Mouse (Mus musculus) midbrain, embryonic 13.5 days (tissue): ENCODE data around the gene Zfp275. TPM values are rescaled to one million over a fixed set of nuclear protein-coding genes. Genes with fewer than 3 reads are reported as not detected.
A peak's percentile ranks its signal among the peaks of the same experiment; 100 is the strongest.
"Not testable (repeated sequence)": the region's sequence is repeated elsewhere in the genome, so short reads cannot be mapped to it uniquely, and the experiment has no call there.

Source experiments
- ATAC-seq: fragments of 200-750 bp; cut with Nextera tagmentation; 2 replicates; pipeline ENCODE4 v1.8.0; 2017; ENCODE audit warnings: mild to moderate bottlenecking, moderate TSS enrichment, moderate library complexity
- H3K27ac ChIP-seq: fragments of 300-500 bp; sonication (generic); 2 replicates; pipeline ENCODE4 v1.5.1; 2015; ENCODE audit warnings: inconsistent platforms, mild to moderate bottlenecking, moderate library complexity
- H3K27me3 ChIP-seq: fragments of 300-500 bp; sonication (generic); 2 replicates; pipeline ENCODE4 v1.6.1; 2015; ENCODE audit warnings: mild to moderate bottlenecking, inconsistent platforms
- H3K36me3 ChIP-seq: fragments of 300-500 bp; sonication (generic); 2 replicates; pipeline ENCODE4 v1.6.1; 2015; ENCODE audit warnings: mild to moderate bottlenecking, inconsistent platforms
- H3K4me1 ChIP-seq: fragments of 300-500 bp; sonication (generic); replicated peaks from 2 replicates; pipeline ENCODE4 v1.6.1; 2015; ENCODE audit warnings: inconsistent platforms
- H3K4me2 ChIP-seq: fragments of 300-500 bp; sonication (generic); replicated peaks from 2 replicates; pipeline ENCODE4 v1.6.1; 2015; ENCODE audit warnings: moderate library complexity, mild to moderate bottlenecking, inconsistent platforms
- H3K4me3 ChIP-seq: fragments of 300-500 bp; sonication (generic); replicated peaks from 2 replicates; pipeline ENCODE4 v1.5.1; 2015; ENCODE audit warnings: mild to moderate bottlenecking, inconsistent platforms
- H3K9ac ChIP-seq: fragments of 300-500 bp; sonication (generic); replicated peaks from 2 replicates; pipeline ENCODE4 v1.6.1; 2015; ENCODE audit warnings: mild to moderate bottlenecking, inconsistent platforms
- H3K9me3 ChIP-seq: fragments of 300-500 bp; sonication (generic); 2 replicates; pipeline ENCODE4 v1.6.1; 2016; ENCODE audit warnings: mild to moderate bottlenecking, inconsistent platforms
- WGBS: fragments of 180-500 bp; shearing (Covaris S2); methylation state at CpG from one replicate; pipeline ENCODE4 v1.1.7; 2015; 5-methylcytosine and 5-hydroxymethylcytosine counted together
- polyA plus RNA-seq: library from polyadenylated mRNA; unstranded; fragments of >200 nt; fragmentation: Nextera tagmentation; extraction: Ambion mirVana; gene quantifications from 2 replicates; pipeline ENCODE4 v1.2.1, GENCODE M21; 2015

The Zfp275 gene
- polyA plus RNA-seq, 1 experiment from 2014 or later: 12.2 TPM

- ATAC-seq: no peak
- Histone ChIP-seq H3K36me3 (no peaks in the 10 kb centered on the region), H3K4me1 (peaks cover 20% of the 10 kb centered on the region), H3K27me3 (no peaks in the 10 kb centered on the region), H3K4me2 (no peak overlapping the region), H3K4me3 (no peak overlapping the region), H3K27ac (no peak overlapping the region), H3K9me3 (no peaks in the 10 kb centered on the region), H3K9ac (no peak overlapping the region)
- WGBS: 85% methylated on average over 1 of the region's 1 CpGs
Measured at GRCm38 (mm10) chrX:73344346-73344745, 1.9 kb downstream of the Zfp275 start.

- no peak for ATAC-seq
- Histone ChIP-seq H3K4me1 (no peaks in the 10 kb centered on the region), H3K9ac (no peak overlapping the region), H3K27me3 (no peaks in the 10 kb centered on the region), H3K36me3 (peaks cover 37% of the 10 kb centered on the region), H3K4me2 (no peak overlapping the region), H3K27ac (no peak overlapping the region), H3K9me3 (0 out of 2 replicates have a peak, but pooled peaks cover 4% of the 10 kb centered on the region), H3K4me3 (no peak overlapping the region)
- 92% methylated on average over 2 of the region's 2 CpGs for WGBS
Measured at GRCm38 (mm10) chrX:73356163-73356562, 13.7 kb downstream of the Zfp275 start.

GRCm38 (mm10) chrX:73356719-73357118 lies 14.3 kb downstream of the Zfp275 start:
- Histone ChIP-seq H3K9me3 (0 out of 2 replicates have a peak, but pooled peaks cover 4% of the 10 kb centered on the region), H3K27me3 (no peaks in the 10 kb centered on the region), H3K27ac (no peak overlapping the region), H3K4me2 (no peak overlapping the region), H3K36me3 (peaks cover 34% of the 10 kb centered on the region), H3K4me3 (no peak overlapping the region), H3K4me1 (no peaks in the 10 kb centered on the region), H3K9ac (no peak overlapping the region)
- WGBS: 92% methylated on average over 1 of the region's 1 CpGs
- no peak for ATAC-seq

- no peaks in the 10 kb centered on the region for H3K9me3 ChIP-seq
- no peak overlapping the region for H3K27ac ChIP-seq
- ATAC-seq: no peak
- no peak overlapping the region for H3K9ac ChIP-seq
- H3K4me2 ChIP-seq: no peak overlapping the region
- no peaks in the 10 kb centered on the region for H3K36me3 ChIP-seq
- no peak overlapping the region for H3K4me3 ChIP-seq
- no peaks in the 10 kb centered on the region for H3K27me3 ChIP-seq
- no peaks in the 10 kb centered on the region for H3K4me1 ChIP-seq
Measured at GRCm38 (mm10) chrX:73363291-73363690, 20.9 kb downstream of the Zfp275 start.

- no peak overlapping the region for H3K4me2 ChIP-seq
- no peaks in the 10 kb centered on the region for H3K36me3 ChIP-seq
- H3K27ac ChIP-seq: peak overlapping the region; percentile 74
- H3K9ac ChIP-seq: no peak overlapping the region
- no peaks in the 10 kb centered on the region for H3K9me3 ChIP-seq
- no peak overlapping the region for H3K4me3 ChIP-seq
- no peaks in the 10 kb centered on the region for H3K27me3 ChIP-seq
- no peaks in the 10 kb centered on the region for H3K4me1 ChIP-seq
- peak; percentile 90 for ATAC-seq
- 45% methylated on average over 6 of the region's 6 CpGs for WGBS
Measured at GRCm38 (mm10) chrX:73384419-73384818, 42.0 kb downstream of the Zfp275 start.

GRCm38 (mm10) chrX:73384924-73385323 lies 42.5 kb downstream of the Zfp275 start:
- Histone ChIP-seq H3K9ac (no peak overlapping the region), H3K27me3 (no peaks in the 10 kb centered on the region), H3K9me3 (no peaks in the 10 kb centered on the region), H3K36me3 (no peaks in the 10 kb centered on the region), H3K4me1 (no peaks in the 10 kb centered on the region), H3K27ac (peak overlapping the region; percentile 74), H3K4me2 (no peak overlapping the region), H3K4me3 (no peak overlapping the region)
- ATAC-seq: peak; percentile 14; the same call in 1 of the 2 replicates
- 36% methylated on average over 1 of the region's 1 CpGs for WGBS

GRCm38 (mm10) chrX:73391481-73391880 lies 49.1 kb downstream of the Zfp275 start:
- Histone ChIP-seq H3K4me2 (no peak overlapping the region), H3K27ac (no peak overlapping the region), H3K4me1 (no peaks in the 10 kb centered on the region), H3K9me3 (no peaks in the 10 kb centered on the region), H3K27me3 (no peaks in the 10 kb centered on the region), H3K9ac (no peak overlapping the region), H3K4me3 (no peak overlapping the region), H3K36me3 (no peaks in the 10 kb centered on the region)
- ATAC-seq: no peak
- 86% methylated on average over 4 of the region's 4 CpGs for WGBS

- no peaks in the 10 kb centered on the region for H3K27me3 ChIP-seq
- H3K4me1 ChIP-seq: no peaks in the 10 kb centered on the region
- H3K27ac ChIP-seq: no peak overlapping the region
- H3K9ac ChIP-seq: no peak overlapping the region
- no peak overlapping the region for H3K4me3 ChIP-seq
- no peaks in the 10 kb centered on the region for H3K9me3 ChIP-seq
- H3K4me2 ChIP-seq: no peak overlapping the region
- WGBS: 100% methylated on average over 1 of the region's 1 CpGs
- no peak for ATAC-seq
- no peaks in the 10 kb centered on the region for H3K36me3 ChIP-seq
Measured at GRCm38 (mm10) chrX:73396446-73396845, 54.0 kb downstream of the Zfp275 start.

GRCm38 (mm10) chrX:73398636-73399035 lies 56.2 kb downstream of the Zfp275 start, which contains the start of gene Gm18336:
Gene Gm18336, minus strand, starts transcription at chrX:73398736.
- not testable (repeated sequence) for H3K36me3 ChIP-seq, H3K9me3 ChIP-seq, ATAC-seq, H3K27me3 ChIP-seq, H3K4me1 ChIP-seq, H3K4me3 ChIP-seq, H3K4me2 ChIP-seq, H3K9ac ChIP-seq, H3K27ac ChIP-seq
- WGBS: 78% methylated on average over 2 of the region's 2 CpGs

GRCm38 (mm10) chrX:73400951-73401350 lies 58.5 kb downstream of the Zfp275 start:
- 91% methylated on average over 20 of the region's 20 CpGs for WGBS
- no peak for ATAC-seq
- no peaks in the 10 kb centered on the region for H3K27me3 ChIP-seq
- H3K27ac ChIP-seq: no peak overlapping the region
- no peaks in the 10 kb centered on the region for H3K9me3 ChIP-seq
- no peaks in the 10 kb centered on the region for H3K36me3 ChIP-seq
- no peaks in the 10 kb centered on the region for H3K4me1 ChIP-seq
- no peak overlapping the region for H3K9ac ChIP-seq
- no peak overlapping the region for H3K4me2 ChIP-seq
- H3K4me3 ChIP-seq: no peak overlapping the region

GRCm38 (mm10) chrX:73401616-73402015 lies 59.2 kb downstream of the Zfp275 start:
- Histone ChIP-seq H3K9me3 (no peaks in the 10 kb centered on the region), H3K4me1 (no peaks in the 10 kb centered on the region), H3K27me3 (no peaks in the 10 kb centered on the region), H3K36me3 (no peaks in the 10 kb centered on the region), H3K4me3 (no peak overlapping the region), H3K27ac (no peak overlapping the region), H3K4me2 (no peak overlapping the region), H3K9ac (no peak overlapping the region)
- WGBS: 94% methylated on average over 12 of the region's 12 CpGs
- ATAC-seq: no peak
